Mouse (Mus musculus): ENCODE data around the gene Gm16442. TPM values are rescaled to one million over a fixed set of nuclear protein-coding genes. Genes with fewer than 3 reads are reported as not detected.
"Not testable (repeated sequence)": the region's sequence is repeated elsewhere in the genome, so short reads cannot be mapped to it uniquely, and the experiment has no call there.

Gm16442 gene
- total RNA-seq (2021): not detected

GRCm38 (mm10) chr7:20122479-20122878 is at the start of gene Gm16442:
TSS of gene Gm16442 (minus strand) at chr7:20122579.
- intact Hi-C loops (cut with DNase I); DNase-seq: not testable (repeated sequence)

DNA sequence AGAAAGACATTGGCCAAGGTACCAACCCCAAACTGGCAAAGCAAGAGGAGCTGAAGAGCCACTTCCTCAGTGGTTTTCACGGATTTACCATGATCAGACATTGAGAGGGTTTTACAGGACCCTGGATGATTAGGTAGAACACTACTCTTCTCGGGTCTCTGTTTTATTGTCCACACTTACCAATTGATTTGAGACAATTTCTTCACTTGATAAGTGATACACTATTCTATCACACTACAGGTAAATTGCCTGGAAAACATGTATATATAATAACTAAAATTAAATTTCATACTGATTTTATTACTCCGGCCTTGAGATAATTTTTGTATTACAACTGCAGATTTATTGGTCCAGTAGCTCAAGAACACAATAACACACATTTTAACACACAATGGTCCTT is 45.9 kb upstream of the Gm16442 start, which contains the start of gene Vmn1r94:
Gene Vmn1r94 (minus strand): TSS at position 101 of the 400 bp plus-strand sequence.
- intact Hi-C loops (cut with DNase I); DNase-seq: not testable (repeated sequence)

- intact Hi-C loops (cut with DNase I); DNase-seq: not testable (repeated sequence)
These were observed 16.6 kb upstream of the Gm16442 start, which contains the start of gene Vmn1r93 for GRCm38 (mm10) chr7:20138988-20139387. TSS of gene Vmn1r93 (minus strand) at chr7:20139088.

- intact Hi-C loops (cut with DNase I); DNase-seq: not testable (repeated sequence)
These were observed 23.0 kb downstream of the Gm16442 start, which contains the start of gene Vmn1r91 for GRCm38 (mm10) chr7:20099380-20099779. TSS of gene Vmn1r91 (plus strand) at chr7:20099680.

- DNase-seq; intact Hi-C loops (cut with DNase I): not testable (repeated sequence)
These were observed 44.3 kb downstream of the Gm16442 start for GRCm38 (mm10) chr7:20078118-20078517.

Other genes starting within 250 kb of the Gm16442 start
- not detected for gene Ceacam19, start 234.6 kb downstream of the Gm16442 start, total RNA-seq (2021)
- 10 to 100 TPM; 19.8 to 25.0 TPM for gene Pvr, start 201.4 kb downstream of the Gm16442 start, total RNA-seq (2021)
- 1 to 10 TPM; 1.4 TPM for gene Igsf23, start 171.8 kb downstream of the Gm16442 start, total RNA-seq (2021)
- gene Ceacam20, start 157.2 kb downstream of the Gm16442 start, total RNA-seq (2021): not detected
- gene Nlrp9b, start 131.1 kb downstream of the Gm16442 start, total RNA-seq (2021): not detected
- gene Vmn1r91, start 22.9 kb downstream of the Gm16442 start, total RNA-seq (2021): not detected
- not detected for gene Vmn1r93, start 16.5 kb upstream of the Gm16442 start, total RNA-seq (2021)
- not detected for gene Vmn1r94, start 45.8 kb upstream of the Gm16442 start, total RNA-seq (2021)
- not detected for gene Vmn1r95, start 71.1 kb upstream of the Gm16442 start, total RNA-seq (2021)
- not detected for gene Gm6164, start 83.0 kb upstream of the Gm16442 start, total RNA-seq (2021)
- not detected for gene Gm4498, start 111.2 kb upstream of the Gm16442 start, total RNA-seq (2021)
- gene Gm5890, start 140.3 kb upstream of the Gm16442 start, total RNA-seq (2021): not detected
- not detected for gene Gm4133, start 211.5 kb upstream of the Gm16442 start, total RNA-seq (2021)